Mouse (Mus musculus) forebrain, postnatal 0 days (tissue): ENCODE measurements around the gene Zkscan3. TPM values are rescaled to one million over a fixed set of nuclear protein-coding genes. Genes with fewer than 3 reads are reported as not detected.
"Not testable (repeated sequence)": the region's sequence is repeated elsewhere in the genome, so short reads cannot be mapped to it uniquely, and the experiment has no call there.

Source experiments
- ATAC-seq: fragments of 200-750 bp; cut with Nextera tagmentation; 2 replicates; pipeline ENCODE4 v1.8.0; 2017; ENCODE audit warnings: mild to moderate bottlenecking, moderate library complexity
- DNase-seq: peaks from one replicate; pipeline ENCODE4 v3.0.0-alpha.2; 2015
- H3K27ac ChIP-seq: fragments of 300-500 bp; sonication (generic); 2 replicates; pipeline ENCODE4 v1.5.1; 2014; ENCODE audit warnings: low read depth, mild to moderate bottlenecking, antibody characterized with exemption, low read length, moderate library complexity, mixed read lengths
- H3K27me3 ChIP-seq: fragments of 300-500 bp; sonication (generic); 2 replicates; pipeline ENCODE4 v1.6.1; 2014; ENCODE audit warnings: mild to moderate bottlenecking, low read length, mixed read lengths; ENCODE audit not compliant: insufficient read depth
- H3K36me3 ChIP-seq: fragments of 300-500 bp; sonication (generic); 2 replicates; pipeline ENCODE4 v1.6.1; 2014; ENCODE audit warnings: mild to moderate bottlenecking, moderate library complexity; ENCODE audit not compliant: insufficient read depth
- H3K4me1 ChIP-seq: fragments of 300-500 bp; sonication (generic); 2 replicates; pipeline ENCODE4 v1.6.1; 2014; ENCODE audit warnings: antibody characterized with exemption; ENCODE audit not compliant: insufficient read depth
- H3K4me2 ChIP-seq: fragments of 300-500 bp; sonication (generic); 2 replicates; pipeline ENCODE4 v1.6.1; 2014; ENCODE audit warnings: low read depth, mild to moderate bottlenecking, moderate library complexity
- H3K4me3 ChIP-seq: fragments of 300-500 bp; sonication (generic); 2 replicates; pipeline ENCODE4 v1.5.1; 2014; ENCODE audit warnings: low read depth, low read length, mixed read lengths
- H3K9ac ChIP-seq: fragments of 300-500 bp; sonication (generic); 2 replicates; pipeline ENCODE4 v1.6.1; 2014; ENCODE audit warnings: mild to moderate bottlenecking
- H3K9me3 ChIP-seq: fragments of 300-500 bp; sonication (generic); 2 replicates; pipeline ENCODE4 v1.6.1; 2016; ENCODE audit warnings: low read length
- CTCF ChIP-seq: sonication (generic); IDR thresholded peaks from 2 replicates; pipeline ENCODE4 v1.5.1; 2016; ENCODE audit warnings: antibody characterized with exemption, control low read depth, low read depth
- WGBS: fragments of 180-500 bp; shearing (Covaris S2); extraction: QIAGEN DNeasy Blood & Tissue Kit; methylation state at CpG from one replicate; pipeline ENCODE4 v1.1.7; 2014; 5-methylcytosine and 5-hydroxymethylcytosine counted together
- polyA plus RNA-seq: library from polyadenylated mRNA; unstranded; fragments of >200 nt; fragmentation: Nextera tagmentation; extraction: Ambion mirVana; gene quantifications from 2 replicates; pipeline ENCODE4 v1.2.1, GENCODE M21; 2015
- total RNA-seq: library from RNA; depleted of rRNA; stranded (reverse); fragments of >200 nt; gene quantifications from 2 replicates; pipeline ENCODE4 v1.2.3, GENCODE M21; 2014

The Zkscan3 gene
- total and polyA plus RNA-seq, 2 experiments from 2014 or later: 45.6 to 51.8 TPM

- 91% methylated on average over 2 of the region's 2 CpGs for WGBS
- Histone ChIP-seq H3K4me3 (no peak overlapping the region), H3K4me2 (no peak overlapping the region), H3K27me3 (no peaks in the 10 kb centered on the region), H3K36me3 (peaks cover 22% of the 10 kb centered on the region), H3K9me3 (no peaks in the 10 kb centered on the region), H3K27ac (no peak overlapping the region), H3K4me1 (peaks cover 11% of the 10 kb centered on the region; the same call in 1 of the 2 replicates), H3K9ac (no peak overlapping the region)
- no peak for TF ChIP-seq CTCF
- ATAC-seq (no peak), DNase-seq (no peak)
These were observed 5.1 kb downstream of the Zkscan3 start for GRCm38 (mm10) chr13:21397486-21397885.

- H3K4me1 ChIP-seq, H3K9ac ChIP-seq, H3K4me2 ChIP-seq, DNase-seq, H3K9me3 ChIP-seq, H3K27me3 ChIP-seq, H3K27ac ChIP-seq, H3K4me3 ChIP-seq: not testable (repeated sequence)
- WGBS: 96% methylated on average over 14 of the region's 18 CpGs
- peak; percentile 43; the same call in 1 of the 2 replicates for ATAC-seq
- peaks cover 34% of the 10 kb centered on the region for H3K36me3 ChIP-seq
These were observed 6.5 kb downstream of the Zkscan3 start for GRCm38 (mm10) chr13:21396048-21396447.

- no peak for ATAC-seq
- peaks cover 39% of the 10 kb centered on the region for H3K36me3 ChIP-seq
- 95% methylated on average over 6 of the region's 6 CpGs for WGBS
These were observed 6.9 kb downstream of the Zkscan3 start for GRCm38 (mm10) chr13:21395623-21396022.

GRCm38 (mm10) chr13:21395211-21395610, 7.3 kb downstream of the Zkscan3 start:
- Histone ChIP-seq H3K36me3 (peaks cover 43% of the 10 kb centered on the region), H3K4me3 (no peak overlapping the region), H3K27me3 (no peaks in the 10 kb centered on the region), H3K9ac (no peak overlapping the region), H3K9me3 (no peaks in the 10 kb centered on the region), H3K4me1 (0 out of 2 replicates have a peak, but pooled peaks cover 3% of the 10 kb centered on the region), H3K27ac (no peak overlapping the region), H3K4me2 (no peak overlapping the region)
- no peak for TF ChIP-seq CTCF
- ATAC-seq (no peak), DNase-seq (no peak)
- 100% methylated on average over 1 of the region's 1 CpGs for WGBS

More at GRCm38 (mm10) chr13:21395623-21396022, 6.9 kb downstream of the Zkscan3 start:
- 0 out of 2 replicates have a peak, but pooled peaks cover 3% of the 10 kb centered on the region for H3K4me1 ChIP-seq
- no peak for TF ChIP-seq CTCF
- no peaks in the 10 kb centered on the region for H3K9me3 ChIP-seq
- no peak overlapping the region for H3K4me2 ChIP-seq
- no peaks in the 10 kb centered on the region for H3K27me3 ChIP-seq
- no peak overlapping the region for H3K27ac ChIP-seq
- no peak overlapping the region for H3K4me3 ChIP-seq
- H3K9ac ChIP-seq: no peak overlapping the region
- DNase-seq: no peak

GRCm38 (mm10) chr13:21377773-21378172, 24.8 kb downstream of the Zkscan3 start:
- Histone ChIP-seq H3K4me2 (no peak overlapping the region), H3K27ac (no peak overlapping the region), H3K4me1 (no peaks in the 10 kb centered on the region), H3K27me3 (no peaks in the 10 kb centered on the region), H3K36me3 (no peaks in the 10 kb centered on the region), H3K4me3 (no peak overlapping the region), H3K9me3 (no peaks in the 10 kb centered on the region), H3K9ac (no peak overlapping the region)
- 83% methylated on average over 2 of the region's 2 CpGs for WGBS
- DNase-seq: no peak
- ATAC-seq: no peak
- TF ChIP-seq CTCF: no peak

GRCm38 (mm10) chr13:21372700-21373099, 29.9 kb downstream of the Zkscan3 start:
- DNase-seq: no peak
- Histone ChIP-seq H3K27ac (no peak overlapping the region), H3K36me3 (peaks cover 34% of the 10 kb centered on the region), H3K4me3 (no peak overlapping the region), H3K4me2 (no peak overlapping the region), H3K27me3 (no peaks in the 10 kb centered on the region), H3K4me1 (no peaks in the 10 kb centered on the region), H3K9me3 (no peaks in the 10 kb centered on the region), H3K9ac (no peak overlapping the region)
- no peak for TF ChIP-seq CTCF
- 89% methylated on average over 2 of the region's 2 CpGs for WGBS
- ATAC-seq: no peak

GRCm38 (mm10) chr13:21366635-21367034, 35.9 kb downstream of the Zkscan3 start:
- no peak for DNase-seq
- H3K27ac ChIP-seq: no peak overlapping the region
- peaks cover 10% of the 10 kb centered on the region for H3K4me1 ChIP-seq
- no peak overlapping the region for H3K4me3 ChIP-seq
- TF ChIP-seq CTCF: no peak
- H3K4me2 ChIP-seq: no peak overlapping the region
- WGBS: 82% methylated on average over 6 of the region's 6 CpGs
- peaks cover 37% of the 10 kb centered on the region for H3K36me3 ChIP-seq
- no peak for ATAC-seq
- H3K9ac ChIP-seq: no peak overlapping the region
- no peaks in the 10 kb centered on the region for H3K27me3 ChIP-seq
- H3K9me3 ChIP-seq: no peaks in the 10 kb centered on the region
